19 mouse cellular contexts compared by ENCODE assay signal in genomic region chr14:103477281-103477680, GRCm38 (mm10). TPM values are rescaled to one million over a fixed set of nuclear protein-coding genes. Genes with fewer than 3 reads are reported as not detected.
DNase-seq lines count a peak whose midpoint lies in the region; ATAC-seq and TF ChIP-seq lines count a peak whose summit lies in the region.
"Had no signal": no experiment of that assay in that cellular context is flagged by ENCODE, and none has a peak within 500 bp of the region (broad histone marks: within the 10 kb centered on the region; RNA-seq: fewer than 3 reads in every experiment).

No protein-coding gene starts in this region.

- no peak for TF ChIP-seq EP300 in liver, postnatal 0 days (IDR thresholded peaks at IDR 0.05; ENCODE audit: low read depth)

- WGBS in liver, postnatal 0 days (ENCODE audit: insufficient replicate concordance) = 45% methylated on average over 3 of the region's 3 CpGs
- WGBS in liver, embryonic 12.5 days (ENCODE audit: insufficient replicate concordance) = 69% methylated on average over 3 of the region's 3 CpGs

- no peaks in the 10 kb centered on the region for H3K9me3 ChIP-seq in liver, postnatal 0 days (ENCODE audit: low read length)
- H3K9me3 ChIP-seq in liver, embryonic 12.5 days (replicated peaks) = no peaks in the 10 kb centered on the region
- H3K9me3 ChIP-seq: embryonic facial prominence, embryonic 15.5 days; forebrain, embryonic 12.5 days; hindbrain, embryonic 12.5 days had no signal

- ATAC-seq in liver, postnatal 0 days = peak; percentile 47
- no peak for ATAC-seq in liver, embryonic 12.5 days
- peak; percentile 98 for ATAC-seq in CD4-positive, CD25-positive, alpha-beta regulatory T cell, adult 4 months
- ATAC-seq in hematopoietic stem cell, adult 5-6 weeks (replicated peaks in 1 of 2; ENCODE audit: insufficient read depth in 1 of 2, low FRiP score in 2 of 2, low TSS enrichment in 1 of 2, low read depth in 1 of 2, poor library complexity in 2 of 2, severe bottlenecking in 2 of 2) = peak; percentile 90 to 92

- no peak overlapping the region for H3K4me3 ChIP-seq in liver, postnatal 0 days (ENCODE audit: low read depth, low read length)
- H3K4me3 ChIP-seq in liver, embryonic 12.5 days = no peak overlapping the region
- H3K4me3 ChIP-seq: embryonic facial prominence, embryonic 15.5 days; forebrain, embryonic 12.5 days; hindbrain, embryonic 12.5 days had no signal

- DNase-seq in liver, postnatal 0 days = no peak
- DNase-seq in naive thymus-derived CD4-positive, alpha-beta T cell, adult 2 months (ENCODE audit: low read depth) = peak; percentile 38
- no peak for DNase-seq in urinary bladder, adult 2 months (ENCODE audit: low spot score)
- no peak for DNase-seq in right cerebral cortex, postnatal 10 days (ENCODE audit: low spot score in 2 of 2)
- no peak for DNase-seq in kidney, postnatal 14 days
- DNase-seq: cerebellum, adult 2 months; kidney, adult 11 months; kidney, postnatal 4 days; layer of hippocampus, postnatal 36 days; lung, postnatal 36 days; right cerebral cortex, adult 18-20 months; thymus, adult 18-20 months had no signal

- H3K27ac ChIP-seq in liver, postnatal 0 days (ENCODE audit: low read depth) = peak overlapping the region; percentile 67
- H3K27ac ChIP-seq in liver, embryonic 12.5 days = no peak overlapping the region
- H3K27ac ChIP-seq: embryonic facial prominence, embryonic 15.5 days; forebrain, embryonic 12.5 days; hindbrain, embryonic 12.5 days; liver, embryonic 14.5 days had no signal

- no peak overlapping the region for H3K9ac ChIP-seq in liver, postnatal 0 days (replicated peaks)
- no peak overlapping the region for H3K9ac ChIP-seq in liver, embryonic 12.5 days
- H3K9ac ChIP-seq: embryonic facial prominence, embryonic 15.5 days; forebrain, embryonic 12.5 days; hindbrain, embryonic 12.5 days; liver, embryonic 14.5 days had no signal

- TF ChIP-seq CTCF in liver, postnatal 0 days (IDR thresholded peaks at IDR 0.05; ENCODE audit: low read depth) = no peak

- H3K4me2 ChIP-seq in liver, postnatal 0 days (ENCODE audit: low read depth, low read length) = peak overlapping the region; percentile 50
- H3K4me2 ChIP-seq in liver, embryonic 12.5 days = no peak overlapping the region
- H3K4me2 ChIP-seq: embryonic facial prominence, embryonic 15.5 days; forebrain, embryonic 12.5 days; hindbrain, embryonic 12.5 days had no signal

- no peaks in the 10 kb centered on the region for H3K4me1 ChIP-seq in liver, postnatal 0 days (ENCODE audit: insufficient read depth)
- no peaks in the 10 kb centered on the region for H3K4me1 ChIP-seq in liver, embryonic 12.5 days
- H3K4me1 ChIP-seq: embryonic facial prominence, embryonic 15.5 days; forebrain, embryonic 12.5 days; hindbrain, embryonic 12.5 days had no signal

- H3K27me3 ChIP-seq in liver, postnatal 0 days (ENCODE audit: insufficient read depth, low read length) = no peaks in the 10 kb centered on the region
- H3K27me3 ChIP-seq in liver, embryonic 12.5 days (replicated peaks) = no peaks in the 10 kb centered on the region
- H3K27me3 ChIP-seq: embryonic facial prominence, embryonic 15.5 days; forebrain, embryonic 12.5 days; hindbrain, embryonic 12.5 days had no signal

- H3K36me3 ChIP-seq in liver, postnatal 0 days (replicated peaks; ENCODE audit: insufficient read depth, low read length) = no peaks in the 10 kb centered on the region
- no peaks in the 10 kb centered on the region for H3K36me3 ChIP-seq in liver, embryonic 12.5 days
- H3K36me3 ChIP-seq: embryonic facial prominence, embryonic 15.5 days; forebrain, embryonic 12.5 days; hindbrain, embryonic 12.5 days had no signal

RNA-seq across cellular contexts. Expression of gene Scel, which starts 35.9 kb away (rescaled TPM):
- 0.07 TPM in 1 of 2 replicates, not detected in the other for polyA plus RNA-seq in liver, postnatal 0 days (2015; fragmentation: Nextera tagmentation; extraction: Ambion mirVana)
- 0.16 and 0.17 TPM in 2 replicates for polyA plus RNA-seq in liver, embryonic 12.5 days (2016; fragmentation: Nextera tagmentation; extraction: Ambion mirVana)
- under 1 TPM in 1 of 2 experiments, not detected in 1; 0.31 TPM for polyA plus RNA-seq in CD4-positive, CD25-positive, alpha-beta regulatory T cell, adult 4 months (2017; shearing (Covaris generic))
- total RNA-seq in hematopoietic stem cell, adult 5-6 weeks (2017) = not detected in 2 replicates
- polyA plus RNA-seq in urinary bladder, adult 2 months (2012; rRNA removed) = 1.0 and 1.1 TPM in 2 replicates
